Mouse (Mus musculus): ENCODE measurements around the gene Srgn.

DNA sequence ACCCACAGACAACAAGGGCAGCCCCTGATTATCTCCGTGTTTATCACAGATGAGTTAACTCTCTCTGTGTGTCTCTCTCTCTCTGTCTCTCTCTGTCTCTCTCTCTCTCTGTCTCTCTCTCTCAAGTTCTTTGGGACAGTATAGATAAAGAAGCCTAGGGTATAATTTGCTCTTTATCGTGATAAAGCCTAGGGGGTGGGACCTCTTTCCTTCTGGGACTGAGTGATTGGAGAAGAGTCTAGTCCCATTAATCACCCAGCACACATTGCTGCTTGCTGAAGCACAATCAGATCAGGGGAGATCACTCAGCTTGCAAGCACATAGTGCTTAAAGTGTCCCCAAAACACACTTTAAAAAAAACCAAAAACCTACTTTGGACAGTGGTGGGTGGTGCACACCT lies 6.3 kb downstream of the Srgn start:
- TF ChIP-seq CTCF (conservative IDR thresholded peaks at IDR 0.05; ENCODE audit: insufficient read depth, insufficient read length, low read depth, low read length) (no peak), POLR2A (IDR thresholded peaks at IDR 0.05; ENCODE audit: low read depth, low read length) (no peak)
